10 mouse cellular contexts compared by ENCODE assay signal in the genomic region with DNA sequence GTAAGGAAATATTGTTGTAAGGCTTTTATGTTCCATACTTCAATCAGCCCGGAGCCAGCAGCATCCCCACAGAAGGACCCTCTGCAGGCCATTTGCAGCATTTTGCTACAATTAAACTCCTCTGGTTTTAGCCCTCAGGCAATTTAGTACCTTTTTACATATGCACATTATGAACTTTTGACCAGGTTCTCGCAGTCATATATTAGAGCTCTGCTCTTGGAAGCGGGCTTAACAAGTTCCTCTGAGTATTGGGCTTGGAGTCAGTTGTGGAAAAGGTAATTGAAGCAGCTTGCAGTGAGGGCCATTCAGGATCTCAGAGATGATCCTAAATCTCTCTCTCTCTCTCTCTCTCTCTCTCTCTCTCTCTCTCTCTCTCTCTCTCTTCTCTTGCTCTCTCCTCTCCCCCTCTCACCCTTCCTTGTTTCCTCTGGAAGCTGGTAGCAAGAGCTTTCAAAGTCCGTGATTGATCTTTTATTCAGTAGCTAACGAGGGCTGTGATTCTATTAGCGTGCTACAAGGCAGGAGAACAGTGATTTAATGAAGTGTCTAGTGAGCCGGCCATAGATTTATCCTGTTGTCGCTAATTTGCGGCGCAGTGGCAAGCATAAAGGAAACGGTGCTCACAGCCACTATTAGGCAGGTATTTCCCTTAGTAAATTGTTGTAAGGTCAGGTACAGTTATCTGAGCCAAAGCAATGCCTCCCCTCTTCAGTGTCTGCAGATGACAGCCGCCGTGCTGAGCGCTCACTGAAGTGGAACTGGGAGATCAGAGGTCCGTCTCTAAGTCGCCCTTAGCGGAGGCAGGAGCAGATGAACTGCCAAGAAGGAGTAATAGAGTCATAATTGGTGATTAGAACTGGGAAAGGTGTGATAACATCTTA.
DNase-seq lines count a peak whose midpoint lies in the region; ATAC-seq and TF ChIP-seq lines count a peak whose summit lies in the region.
"Had no signal": no experiment of that assay in that cellular context is flagged by ENCODE, and none has a peak within 500 bp of the region (broad histone marks: within the 10 kb centered on the region; RNA-seq: fewer than 3 reads in every experiment).

No protein-coding gene starts in this region.

- no peak overlapping the region for H3K4me2 ChIP-seq in hindbrain, embryonic 11.5 days (replicated peaks; ENCODE audit: low read depth, low read length)
- peak overlapping the region; percentile 52 for H3K4me2 ChIP-seq in forebrain, embryonic 13.5 days
- H3K4me2 ChIP-seq in kidney, embryonic 16.5 days (replicated peaks; ENCODE audit: low read depth, low read length): peak overlapping the region; percentile 28
- H3K4me2 ChIP-seq in neural tube, embryonic 13.5 days: peak overlapping the region; percentile 35
- H3K4me2 ChIP-seq in intestine, postnatal 0 days (replicated peaks; ENCODE audit: low read depth): no peak overlapping the region
- H3K4me2 ChIP-seq: lung, embryonic 14.5 days had no signal

- no peaks in the 10 kb centered on the region for H3K9me3 ChIP-seq in hindbrain, embryonic 11.5 days (ENCODE audit: control insufficient read depth, low read length)
- H3K9me3 ChIP-seq in hindbrain, embryonic 10.5 days: no peaks in the 10 kb centered on the region
- no peaks in the 10 kb centered on the region for H3K9me3 ChIP-seq in forebrain, embryonic 13.5 days (replicated peaks)
- H3K9me3 ChIP-seq in kidney, embryonic 16.5 days (ENCODE audit: low read length): no peaks in the 10 kb centered on the region
- H3K9me3 ChIP-seq in neural tube, embryonic 13.5 days: no peaks in the 10 kb centered on the region
- no peaks in the 10 kb centered on the region for H3K9me3 ChIP-seq in intestine, postnatal 0 days (ENCODE audit: control insufficient read depth)

- no peak for DNase-seq in hindbrain, embryonic 11.5 days (ENCODE audit: low spot score)
- no peak for DNase-seq in hindbrain, embryonic 10.5 days (ENCODE audit: low spot score)
- no peak for DNase-seq in layer of hippocampus, adult 11-12 months (ENCODE audit: low spot score)
- DNase-seq in lung, postnatal 14 days: no peak
- DNase-seq: heart, adult 11 months; lung, embryonic 14.5 days had no signal

- H3K4me3 ChIP-seq in hindbrain, embryonic 11.5 days (ENCODE audit: low read depth, low read length): no peak overlapping the region
- H3K4me3 ChIP-seq in hindbrain, embryonic 10.5 days: no peak overlapping the region
- peak overlapping the region; percentile 17 for H3K4me3 ChIP-seq in forebrain, embryonic 13.5 days
- no peak overlapping the region for H3K4me3 ChIP-seq in kidney, embryonic 16.5 days (ENCODE audit: low read length)
- no peak overlapping the region for H3K4me3 ChIP-seq in neural tube, embryonic 13.5 days
- H3K4me3 ChIP-seq in intestine, postnatal 0 days (ENCODE audit: low read depth, low read length): no peak overlapping the region

- no peaks in the 10 kb centered on the region for H3K27me3 ChIP-seq in hindbrain, embryonic 11.5 days (ENCODE audit: control insufficient read depth, insufficient read depth, low read length)
- H3K27me3 ChIP-seq in hindbrain, embryonic 10.5 days (ENCODE audit: insufficient read depth, poor library complexity, severe bottlenecking): no peaks in the 10 kb centered on the region
- 0 out of 2 replicates have a peak, but pooled peaks cover 4% of the 10 kb centered on the region for H3K27me3 ChIP-seq in forebrain, embryonic 13.5 days
- H3K27me3 ChIP-seq in kidney, embryonic 16.5 days (ENCODE audit: insufficient read depth, low read length): peaks cover 6% of the 10 kb centered on the region; the same call in 1 of the 2 replicates
- no peaks in the 10 kb centered on the region for H3K27me3 ChIP-seq in neural tube, embryonic 13.5 days
- H3K27me3 ChIP-seq in intestine, postnatal 0 days (replicated peaks; ENCODE audit: control insufficient read depth, insufficient read depth, low read length): no peaks in the 10 kb centered on the region

- H3K27ac ChIP-seq in hindbrain, embryonic 11.5 days (ENCODE audit: low read depth, low read length): no peak overlapping the region
- H3K27ac ChIP-seq in hindbrain, embryonic 10.5 days: no peak overlapping the region
- no peak overlapping the region for H3K27ac ChIP-seq in forebrain, embryonic 13.5 days
- no peak overlapping the region for H3K27ac ChIP-seq in kidney, embryonic 16.5 days (ENCODE audit: low read length)
- peak overlapping the region; percentile 64 for H3K27ac ChIP-seq in neural tube, embryonic 13.5 days (replicated peaks)
- no peak overlapping the region for H3K27ac ChIP-seq in intestine, postnatal 0 days (ENCODE audit: low read depth, low read length)

- WGBS in hindbrain, embryonic 11.5 days: 55% methylated on average over 17 of the region's 17 CpGs
- 61% methylated on average over 17 of the region's 17 CpGs for WGBS in hindbrain, embryonic 10.5 days
- WGBS in forebrain, embryonic 13.5 days: 10% methylated on average over 17 of the region's 17 CpGs
- WGBS in kidney, embryonic 16.5 days: 16% methylated on average over 17 of the region's 17 CpGs
- whole genome bisulfite sequencing in neural tube, embryonic 13.5 days: 13% methylated on average over 17 of the region's 17 CpGs
- 70% methylated on average over 17 of the region's 17 CpGs for WGBS in intestine, postnatal 0 days

- no peaks in the 10 kb centered on the region for H3K36me3 ChIP-seq in hindbrain, embryonic 11.5 days (ENCODE audit: control insufficient read depth, insufficient read depth, low read length)
- H3K36me3 ChIP-seq in hindbrain, embryonic 10.5 days: no peaks in the 10 kb centered on the region
- no peaks in the 10 kb centered on the region for H3K36me3 ChIP-seq in forebrain, embryonic 13.5 days (ENCODE audit: poor library complexity, severe bottlenecking)
- H3K36me3 ChIP-seq in kidney, embryonic 16.5 days (ENCODE audit: insufficient read depth, low read length): no peaks in the 10 kb centered on the region
- H3K36me3 ChIP-seq in neural tube, embryonic 13.5 days: no peaks in the 10 kb centered on the region
- no peaks in the 10 kb centered on the region for H3K36me3 ChIP-seq in intestine, postnatal 0 days (ENCODE audit: control insufficient read depth, insufficient read depth)

- no peak overlapping the region for H3K9ac ChIP-seq in hindbrain, embryonic 11.5 days (ENCODE audit: low read depth, low read length)
- H3K9ac ChIP-seq in forebrain, embryonic 13.5 days: peak overlapping the region; percentile 21; the same call in 1 of the 2 replicates
- no peak overlapping the region for H3K9ac ChIP-seq in kidney, embryonic 16.5 days (replicated peaks; ENCODE audit: low read length)
- H3K9ac ChIP-seq in neural tube, embryonic 13.5 days: peak overlapping the region; percentile 41
- no peak overlapping the region for H3K9ac ChIP-seq in intestine, postnatal 0 days (ENCODE audit: low read depth, low read length)
- H3K9ac ChIP-seq: lung, embryonic 14.5 days had no signal

- TF ChIP-seq CTCF in intestine, postnatal 0 days (IDR thresholded peaks at IDR 0.05; ENCODE audit: low read depth): no peak

- peak; percentile 33; the same call in 1 of the 2 replicates for ATAC-seq in hindbrain, embryonic 11.5 days (ENCODE audit: low FRiP score)
- ATAC-seq in forebrain, embryonic 13.5 days: no peak; the same call in 1 of the 2 replicates
- ATAC-seq in kidney, embryonic 16.5 days (ENCODE audit: low FRiP score, low TSS enrichment): no peak
- ATAC-seq in neural tube, embryonic 13.5 days (ENCODE audit: low read depth): peak; percentile 40; the same call in 1 of the 2 replicates
- no peak for ATAC-seq in intestine, postnatal 0 days

- H3K4me1 ChIP-seq in hindbrain, embryonic 11.5 days (replicated peaks; ENCODE audit: control insufficient read depth, insufficient read depth, low read length): no peaks in the 10 kb centered on the region
- H3K4me1 ChIP-seq in hindbrain, embryonic 10.5 days (replicated peaks): peaks cover 15% of the 10 kb centered on the region
- H3K4me1 ChIP-seq in forebrain, embryonic 13.5 days: peaks cover 20% of the 10 kb centered on the region
- H3K4me1 ChIP-seq in kidney, embryonic 16.5 days (ENCODE audit: insufficient read depth, low read length): peaks cover 14% of the 10 kb centered on the region
- peaks cover 24% of the 10 kb centered on the region for H3K4me1 ChIP-seq in neural tube, embryonic 13.5 days (replicated peaks)
- H3K4me1 ChIP-seq in intestine, postnatal 0 days (replicated peaks; ENCODE audit: control insufficient read depth, insufficient read depth, low read length): no peaks in the 10 kb centered on the region

Comparison
In these comparisons a context has a peak if more than half of its experiments do, and no peak if none do; other contexts are left out.
1. ATAC-seq: peak in hindbrain, embryonic 11.5 days (single experiment) and neural tube, embryonic 13.5 days (single experiment); none in forebrain, embryonic 13.5 days (single experiment), kidney, embryonic 16.5 days (single experiment) and intestine, postnatal 0 days (single experiment).
2. H3K4me2 ChIP-seq: peak in forebrain, embryonic 13.5 days (single experiment), kidney, embryonic 16.5 days (single experiment) and neural tube, embryonic 13.5 days (single experiment); none in hindbrain, embryonic 11.5 days (single experiment) and intestine, postnatal 0 days (single experiment).
3. H3K9ac ChIP-seq: peak in forebrain, embryonic 13.5 days (single experiment) and neural tube, embryonic 13.5 days (single experiment); none in hindbrain, embryonic 11.5 days (single experiment), kidney, embryonic 16.5 days (single experiment) and intestine, postnatal 0 days (single experiment).